Mouse (Mus musculus) embryonic facial prominence, embryonic 12.5 days (tissue): ENCODE results near the gene Fryl. TPM values are rescaled to one million over a fixed set of nuclear protein-coding genes. Genes with fewer than 3 reads are reported as not detected.

Source experiments
- ATAC-seq: fragments of 200-750 bp; cut with Nextera tagmentation; 2 replicates; pipeline ENCODE4 v1.8.0; 2017; ENCODE audit not compliant: insufficient number of reproducible peaks, insufficient read depth, low FRiP score, low TSS enrichment
- H3K27ac ChIP-seq: fragments of 300-500 bp; sonication (generic); 2 replicates; pipeline ENCODE4 v1.5.1; 2016; ENCODE audit warnings: mild to moderate bottlenecking
- H3K27me3 ChIP-seq: fragments of 300-500 bp; sonication (generic); 2 replicates; pipeline ENCODE4 v1.6.1; 2016; ENCODE audit warnings: mild to moderate bottlenecking, moderate library complexity
- H3K36me3 ChIP-seq: fragments of 300-500 bp; sonication (generic); 2 replicates; pipeline ENCODE4 v1.6.1; 2016; ENCODE audit warnings: mild to moderate bottlenecking
- H3K4me1 ChIP-seq: fragments of 300-500 bp; sonication (generic); 2 replicates; pipeline ENCODE4 v1.6.1; 2016
- H3K4me2 ChIP-seq: fragments of 300-500 bp; sonication (generic); replicated peaks from 2 replicates; pipeline ENCODE4 v1.6.1; 2016; ENCODE audit warnings: mild to moderate bottlenecking, moderate library complexity
- H3K4me3 ChIP-seq: fragments of 300-500 bp; sonication (generic); 2 replicates; pipeline ENCODE4 v1.5.1; 2016; ENCODE audit warnings: mild to moderate bottlenecking
- H3K9ac ChIP-seq: fragments of 300-500 bp; sonication (generic); 2 replicates; pipeline ENCODE4 v1.6.1; 2016; ENCODE audit warnings: mild to moderate bottlenecking, moderate library complexity
- H3K9me3 ChIP-seq: fragments of 300-500 bp; sonication (generic); 2 replicates; pipeline ENCODE4 v1.6.1; 2016; ENCODE audit warnings: mild to moderate bottlenecking, moderate library complexity
- WGBS: fragments of 180-500 bp; shearing (Covaris S2); methylation state at CpG from one replicate; pipeline ENCODE4 v1.1.7; 2016; 5-methylcytosine and 5-hydroxymethylcytosine counted together
- polyA plus RNA-seq: library from polyadenylated mRNA; unstranded; fragments of >200 nt; fragmentation: Nextera tagmentation; extraction: Ambion mirVana; gene quantifications from 2 replicates; pipeline ENCODE4 v1.2.1, GENCODE M21; 2016

Gene Fryl
- polyA plus RNA-seq, 1 experiment from 2014 or later, result 28.6 TPM

DNA sequence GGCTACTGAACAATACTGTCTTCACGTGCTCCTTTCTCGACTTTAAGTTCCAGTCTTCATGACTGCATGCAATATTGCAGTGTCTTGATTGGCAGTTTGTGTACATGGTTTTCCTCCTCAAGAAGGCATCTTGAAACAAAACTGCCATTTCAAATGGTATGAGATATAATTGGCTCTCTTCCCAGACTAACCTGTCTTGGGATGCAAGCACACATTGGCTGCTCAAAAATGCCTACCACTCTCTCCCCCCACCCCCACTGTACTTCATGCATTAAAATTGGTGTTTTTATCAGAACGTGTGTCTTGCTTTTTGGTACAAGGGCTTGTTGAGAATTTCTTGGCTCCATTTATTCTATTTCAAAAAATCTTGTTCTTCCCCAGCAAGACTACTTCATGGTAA, 51.4 kb downstream of the Fryl start:
- WGBS, result 89% methylated on average over 3 of the region's 3 CpGs
- Histone ChIP-seq H3K27ac (no peak overlapping the region), H3K4me3 (no peak overlapping the region), H3K27me3 (no peaks in the 10 kb centered on the region), H3K4me1 (peaks cover 8% of the 10 kb centered on the region; the same call in 1 of the 2 replicates), H3K9ac (no peak overlapping the region), H3K4me2 (no peak overlapping the region), H3K9me3 (no peaks in the 10 kb centered on the region), H3K36me3 (0 out of 2 replicates have a peak, but pooled peaks cover 4% of the 10 kb centered on the region)
- no peak for ATAC-seq

DNA sequence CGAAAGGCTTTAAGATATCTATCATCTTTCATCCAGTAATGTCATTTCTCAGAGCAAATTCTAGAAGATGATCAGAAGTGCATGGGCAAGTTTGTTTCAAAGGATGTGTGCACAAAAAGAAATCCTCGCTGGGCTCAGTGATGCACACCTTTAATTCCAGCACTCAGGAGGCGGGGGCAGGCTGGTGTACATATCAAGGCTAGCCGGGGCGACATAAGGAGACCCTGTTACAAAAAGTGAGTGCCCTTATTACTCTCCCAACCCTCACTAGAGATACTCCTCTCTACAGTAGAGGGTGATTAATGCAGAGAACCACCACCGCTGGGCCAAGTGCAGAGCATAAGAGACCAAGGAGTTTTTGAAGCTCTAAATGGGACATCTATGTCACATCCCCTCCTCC, 53.9 kb downstream of the Fryl start:
- Histone ChIP-seq H3K9me3 (no peaks in the 10 kb centered on the region), H3K4me3 (no peak overlapping the region), H3K27ac (no peak overlapping the region), H3K36me3 (0 out of 2 replicates have a peak, but pooled peaks cover 4% of the 10 kb centered on the region), H3K4me1 (no peaks in the 10 kb centered on the region), H3K9ac (no peak overlapping the region), H3K27me3 (no peaks in the 10 kb centered on the region), H3K4me2 (no peak overlapping the region)
- WGBS, result 96% methylated on average over 6 of the region's 6 CpGs
- no peak for ATAC-seq

DNA sequence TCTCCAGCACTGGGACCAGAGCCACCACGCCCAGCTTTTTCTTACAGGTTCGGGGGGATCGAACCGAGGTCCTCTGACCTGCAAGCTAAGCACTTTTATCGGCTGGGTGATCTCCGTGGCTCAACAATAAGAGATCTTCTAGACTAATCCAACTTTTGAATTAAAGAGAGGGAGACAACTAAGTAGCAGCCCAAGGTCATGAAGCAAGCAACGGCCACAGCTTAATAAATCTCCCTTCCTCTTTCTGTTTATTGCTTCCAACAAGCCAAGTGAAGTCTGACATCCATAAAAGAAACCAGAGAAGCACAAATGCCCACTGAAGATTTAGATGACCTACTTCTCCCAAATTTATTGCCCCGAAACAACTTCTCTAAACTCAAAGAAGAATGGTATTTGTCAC, 54.3 kb downstream of the Fryl start:
- H3K36me3 ChIP-seq, result 0 out of 2 replicates have a peak, but pooled peaks cover 4% of the 10 kb centered on the region
- no peak for ATAC-seq
- no peak overlapping the region for H3K27ac ChIP-seq
- no peak overlapping the region for H3K4me3 ChIP-seq
- no peak overlapping the region for H3K4me2 ChIP-seq
- H3K4me1 ChIP-seq, result no peaks in the 10 kb centered on the region
- 92% methylated on average over 8 of the region's 8 CpGs for WGBS
- no peak overlapping the region for H3K9ac ChIP-seq
- H3K9me3 ChIP-seq, result no peaks in the 10 kb centered on the region
- no peaks in the 10 kb centered on the region for H3K27me3 ChIP-seq

DNA sequence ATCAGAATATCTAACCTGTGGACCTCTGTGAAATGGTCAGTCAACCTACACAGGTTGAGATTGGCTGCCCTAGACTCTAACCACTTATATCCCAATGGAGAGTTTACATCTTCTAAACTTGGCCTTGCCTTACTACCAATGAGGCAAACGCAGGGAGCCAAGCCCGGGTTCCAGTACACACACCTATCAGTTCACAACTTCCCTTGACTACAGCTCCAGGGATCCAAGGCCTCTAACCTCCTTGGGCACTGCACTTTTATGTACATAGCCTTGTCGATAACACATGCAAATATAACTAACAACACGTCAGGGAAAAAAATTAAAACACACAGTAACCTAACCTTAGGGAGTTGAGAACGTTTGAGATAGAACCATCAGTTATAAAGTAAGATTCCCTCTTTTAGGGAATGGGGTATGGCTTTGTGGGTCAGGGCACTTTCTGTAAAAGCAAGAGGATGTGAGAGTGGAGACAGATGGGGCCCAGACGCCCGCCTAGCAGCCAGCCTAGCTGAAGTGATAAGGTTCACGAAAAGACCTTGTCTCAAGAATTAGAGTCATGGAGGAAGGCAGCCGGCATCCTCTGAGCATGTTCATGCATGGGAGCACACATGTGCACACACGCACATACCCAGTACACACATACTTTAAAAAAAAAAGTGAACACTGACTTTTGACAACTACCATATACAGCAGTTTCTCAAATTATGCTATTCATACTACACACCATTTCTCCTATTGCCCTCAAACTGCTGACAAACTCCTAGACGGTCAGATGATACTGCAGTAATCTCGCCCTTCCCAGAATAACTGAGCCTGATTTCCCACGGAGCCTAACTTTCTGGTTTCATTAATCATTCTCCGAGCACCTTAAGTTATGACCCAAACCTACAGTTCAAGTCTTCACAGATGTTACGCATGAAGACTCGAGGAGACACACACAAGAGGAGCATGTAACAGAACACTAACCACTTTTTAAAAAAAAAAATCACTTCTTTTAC, 55.7 kb downstream of the Fryl start:
- no peaks in the 10 kb centered on the region for H3K4me1 ChIP-seq
- H3K9ac ChIP-seq, result no peak overlapping the region
- WGBS, result 80% methylated on average over 16 of the region's 16 CpGs
- no peak overlapping the region for H3K4me2 ChIP-seq
- H3K9me3 ChIP-seq, result no peaks in the 10 kb centered on the region
- no peak overlapping the region for H3K4me3 ChIP-seq
- ATAC-seq, result no peak
- 0 out of 2 replicates have a peak, but pooled peaks cover 4% of the 10 kb centered on the region for H3K36me3 ChIP-seq
- no peaks in the 10 kb centered on the region for H3K27me3 ChIP-seq
- no peak overlapping the region for H3K27ac ChIP-seq

DNA sequence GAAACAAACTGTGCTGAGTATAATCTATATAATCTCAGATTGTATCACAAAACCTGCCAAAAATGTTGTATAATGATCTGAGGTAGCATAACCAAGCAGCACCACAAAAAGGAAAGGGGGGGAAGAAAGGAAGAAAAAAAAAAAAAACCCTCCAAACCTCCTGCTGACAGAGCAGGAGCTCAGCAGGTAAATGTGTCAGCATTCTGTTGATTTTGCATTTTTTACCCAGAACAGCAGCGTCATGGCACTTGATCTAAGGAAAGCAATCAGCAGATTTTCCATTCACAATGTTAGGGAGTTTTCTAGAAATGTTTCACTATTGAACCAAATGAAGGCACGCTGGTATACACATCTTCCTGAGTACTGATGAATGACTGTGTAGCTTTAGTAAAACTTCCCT, 56.8 kb downstream of the Fryl start:
- no peaks in the 10 kb centered on the region for H3K9me3 ChIP-seq
- no peaks in the 10 kb centered on the region for H3K27me3 ChIP-seq
- ATAC-seq, result no peak
- H3K4me3 ChIP-seq, result no peak overlapping the region
- H3K27ac ChIP-seq, result no peak overlapping the region
- 80% methylated on average over 2 of the region's 2 CpGs for WGBS
- 0 out of 2 replicates have a peak, but pooled peaks cover 4% of the 10 kb centered on the region for H3K36me3 ChIP-seq
- H3K4me2 ChIP-seq, result no peak overlapping the region
- H3K9ac ChIP-seq, result no peak overlapping the region
- H3K4me1 ChIP-seq, result no peaks in the 10 kb centered on the region

DNA sequence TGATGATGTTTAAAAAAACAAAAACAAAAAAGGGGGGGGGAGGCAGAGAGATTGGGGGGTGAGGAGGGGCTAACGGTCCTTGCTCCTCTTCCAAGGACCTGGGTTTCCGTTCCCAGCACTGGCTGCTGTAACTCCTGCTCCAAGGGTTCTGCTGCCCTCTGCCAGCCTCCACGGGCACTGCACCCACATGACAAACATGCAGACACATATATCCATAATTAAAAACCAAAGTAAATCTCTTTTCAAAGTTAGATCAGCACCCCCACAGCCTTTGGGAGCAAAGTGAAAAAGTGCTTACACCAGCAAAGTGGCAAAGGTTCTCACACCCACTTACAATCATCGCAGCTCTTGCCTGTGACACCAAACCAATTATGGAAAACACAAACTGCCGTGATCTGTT, 57.7 kb downstream of the Fryl start:
- Histone ChIP-seq H3K27me3 (no peaks in the 10 kb centered on the region), H3K9ac (no peak overlapping the region), H3K4me2 (no peak overlapping the region), H3K4me1 (no peaks in the 10 kb centered on the region), H3K27ac (no peak overlapping the region), H3K9me3 (no peaks in the 10 kb centered on the region), H3K36me3 (no peaks in the 10 kb centered on the region), H3K4me3 (no peak overlapping the region)
- no peak for ATAC-seq
- 96% methylated on average over 5 of the region's 5 CpGs for WGBS

DNA sequence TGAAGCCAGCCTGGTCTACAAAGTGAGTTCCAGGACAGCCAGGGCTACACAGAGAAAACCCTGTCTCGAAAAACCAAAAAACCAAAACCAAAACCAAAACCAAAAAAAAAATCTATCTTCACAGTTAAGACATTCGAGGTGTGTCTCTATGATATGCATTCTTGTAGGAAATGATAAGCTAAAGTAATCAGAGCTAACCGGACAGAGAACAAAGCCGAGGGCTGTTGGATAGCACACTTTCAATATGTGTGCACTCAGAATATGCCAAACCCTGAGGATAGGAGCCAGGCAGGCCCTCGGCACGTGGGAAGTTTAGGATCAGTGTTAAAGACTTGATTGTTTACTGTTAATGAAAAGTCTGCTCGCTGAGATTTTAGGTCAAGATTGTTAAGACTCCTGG, 58.6 kb downstream of the Fryl start:
- Histone ChIP-seq H3K4me3 (no peak overlapping the region), H3K27me3 (no peaks in the 10 kb centered on the region), H3K4me2 (no peak overlapping the region), H3K36me3 (no peaks in the 10 kb centered on the region), H3K4me1 (no peaks in the 10 kb centered on the region), H3K9me3 (no peaks in the 10 kb centered on the region), H3K9ac (no peak overlapping the region), H3K27ac (no peak overlapping the region)
- ATAC-seq, result no peak
- 93% methylated on average over 7 of the region's 7 CpGs for WGBS

DNA sequence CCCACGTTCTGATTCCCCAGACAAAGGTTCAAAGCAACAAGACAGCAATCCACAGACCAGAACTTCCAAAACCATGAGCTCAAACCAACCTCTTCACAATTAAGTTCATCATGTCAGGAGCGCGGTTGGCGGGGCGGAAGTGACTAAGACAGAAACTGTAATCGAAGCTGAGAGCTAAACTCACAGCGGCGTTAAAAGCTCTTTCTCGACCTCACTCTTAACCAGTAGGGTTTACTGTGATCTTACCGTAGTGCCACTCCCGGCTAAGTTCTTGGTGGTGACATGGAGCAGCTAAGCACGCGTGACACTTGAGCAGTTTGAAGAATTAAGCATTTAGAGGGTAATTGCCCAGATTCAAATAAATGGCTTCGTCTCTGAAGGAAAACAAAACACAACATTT, 61.7 kb downstream of the Fryl start:
- Histone ChIP-seq H3K27ac (no peak overlapping the region), H3K9me3 (no peaks in the 10 kb centered on the region), H3K36me3 (no peaks in the 10 kb centered on the region), H3K4me3 (no peak overlapping the region), H3K27me3 (no peaks in the 10 kb centered on the region), H3K4me1 (0 out of 2 replicates have a peak, but pooled peaks cover 5% of the 10 kb centered on the region), H3K9ac (no peak overlapping the region), H3K4me2 (no peak overlapping the region)
- WGBS, result 85% methylated on average over 14 of the region's 14 CpGs
- no peak for ATAC-seq

DNA sequence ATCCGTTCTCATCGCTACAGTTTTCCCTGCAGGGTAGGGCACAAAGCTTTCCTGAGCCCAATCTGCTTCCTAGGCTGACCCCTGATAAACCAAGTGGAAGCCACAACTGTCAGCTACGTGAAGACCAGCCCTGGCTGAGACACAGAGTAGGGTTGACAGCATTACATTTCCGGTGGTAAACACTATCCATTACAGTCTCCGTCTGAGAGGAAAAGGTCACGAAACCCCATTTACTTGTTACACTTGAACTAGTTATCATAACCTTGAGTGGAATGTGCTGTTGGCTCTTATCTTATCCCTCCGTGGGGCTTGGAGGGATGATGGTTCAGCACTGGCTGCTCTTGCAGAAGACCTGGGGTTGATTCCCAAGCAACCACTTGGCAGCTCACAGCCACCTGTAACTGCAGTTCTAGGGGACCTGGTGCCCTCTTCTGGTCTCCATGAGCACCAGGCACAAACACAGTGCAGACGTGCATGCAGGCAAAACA, 62.3 kb downstream of the Fryl start:
- Histone ChIP-seq H3K27ac (no peak overlapping the region), H3K4me3 (no peak overlapping the region), H3K4me1 (0 out of 2 replicates have a peak, but pooled peaks cover 7% of the 10 kb centered on the region), H3K9ac (no peak overlapping the region), H3K4me2 (no peak overlapping the region), H3K9me3 (no peaks in the 10 kb centered on the region), H3K36me3 (no peaks in the 10 kb centered on the region), H3K27me3 (no peaks in the 10 kb centered on the region)
- no peak for ATAC-seq
- WGBS, result 73% methylated on average over 8 of the region's 8 CpGs

DNA sequence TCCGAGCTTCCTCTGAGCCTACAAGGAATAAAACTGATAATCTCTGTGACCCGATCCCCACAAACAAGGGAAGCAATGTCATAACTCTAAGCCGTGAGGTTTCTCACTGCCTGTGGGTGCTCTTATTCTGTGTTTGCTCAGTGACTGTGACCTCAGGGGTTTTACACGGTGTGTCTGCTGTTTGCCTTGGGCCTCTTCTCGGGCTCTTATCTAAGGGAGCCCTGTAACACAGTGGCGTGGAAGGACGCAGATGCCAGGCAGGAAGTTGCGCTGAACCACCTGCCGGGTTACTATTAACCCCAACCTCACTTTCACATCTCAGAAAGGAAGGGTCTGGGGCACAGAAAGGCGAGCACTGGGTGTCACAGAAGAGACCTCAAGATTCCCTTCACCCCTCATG, 62.8 kb downstream of the Fryl start:
- Histone ChIP-seq H3K27ac (no peak overlapping the region), H3K9ac (no peak overlapping the region)
- no peak for ATAC-seq

DNA sequence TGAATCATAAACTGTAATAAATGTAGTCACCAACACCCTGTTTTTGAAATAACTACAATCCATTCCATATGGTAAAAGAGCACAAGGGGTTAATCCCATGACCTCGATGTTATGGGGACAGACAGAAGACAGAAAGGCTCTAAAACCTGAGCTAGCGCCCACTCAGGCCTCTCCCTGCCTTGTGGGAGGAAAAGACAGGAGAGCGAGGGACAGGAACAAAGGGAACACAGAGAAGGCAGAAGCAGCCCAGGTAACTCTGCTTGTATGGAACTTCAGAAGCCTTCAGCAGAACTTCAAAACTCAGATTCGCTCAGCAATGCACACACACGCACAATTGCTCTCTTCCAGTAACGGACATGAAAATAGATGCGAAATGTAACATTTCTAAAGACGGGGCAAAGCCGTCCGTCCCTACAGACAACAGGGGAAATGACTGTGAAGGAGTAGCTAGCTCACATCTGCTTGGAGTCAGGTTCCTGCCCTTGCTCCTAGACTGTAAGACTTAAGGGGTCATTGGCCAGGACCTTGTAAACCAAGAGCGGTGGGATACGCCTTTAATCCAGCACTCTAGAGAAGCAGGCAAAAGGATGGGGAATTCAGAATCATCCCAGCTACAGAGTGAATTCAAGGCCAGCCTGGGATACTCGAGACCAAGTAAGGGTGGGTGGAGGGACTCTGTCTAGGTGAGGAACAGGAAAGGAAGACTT, 63.4 kb downstream of the Fryl start:
- Histone ChIP-seq H3K36me3 (no peaks in the 10 kb centered on the region), H3K27me3 (no peaks in the 10 kb centered on the region), H3K9me3 (no peaks in the 10 kb centered on the region), H3K4me1 (peaks cover 7% of the 10 kb centered on the region; the same call in 1 of the 2 replicates), H3K27ac (no peak overlapping the region), H3K4me3 (no peak overlapping the region), H3K9ac (no peak overlapping the region), H3K4me2 (no peak overlapping the region)
- no peak for ATAC-seq
- 69% methylated on average over 13 of the region's 13 CpGs for WGBS

More for the DNA sequence above, 62.8 kb downstream of the Fryl start:
- no peaks in the 10 kb centered on the region for H3K9me3 ChIP-seq
- H3K27me3 ChIP-seq, result no peaks in the 10 kb centered on the region
- 0 out of 2 replicates have a peak, but pooled peaks cover 7% of the 10 kb centered on the region for H3K4me1 ChIP-seq
- H3K4me3 ChIP-seq, result no peak overlapping the region
- H3K36me3 ChIP-seq, result no peaks in the 10 kb centered on the region
- 65% methylated on average over 10 of the region's 10 CpGs for WGBS
- no peak overlapping the region for H3K4me2 ChIP-seq
